Mouse (Mus musculus): ENCODE data around the gene Lpar3.
"Not testable (repeated sequence)": the region's sequence is repeated elsewhere in the genome, so short reads cannot be mapped to it uniquely, and the experiment has no call there.

The Lpar3 gene

GRCm38 (mm10) chr3:146220776-146221486 lies at the start of gene Lpar3:
TSS of gene Lpar3 (plus strand) at chr3:146220963.
- DNase-seq = peak; percentile 14 to 41

GRCm38 (mm10) chr3:146173030-146173429 lies 47.7 kb upstream of the Lpar3 start:
- DNase-seq = no peak

- DNase-seq = no peak
Measured at GRCm38 (mm10) chr3:146174215-146174614, 46.5 kb upstream of the Lpar3 start.

- no peak for DNase-seq
Measured at GRCm38 (mm10) chr3:146177295-146177694, 43.5 kb upstream of the Lpar3 start.

GRCm38 (mm10) chr3:146177748-146178582 lies 42.8 kb upstream of the Lpar3 start:
- DNase-seq = peak; percentile 79 to 91

- no peak for DNase-seq
Measured at GRCm38 (mm10) chr3:146180341-146180740, 40.4 kb upstream of the Lpar3 start.

- peak; percentile 19 to 52 for DNase-seq
Measured at GRCm38 (mm10) chr3:146180986-146181385, 39.8 kb upstream of the Lpar3 start.

GRCm38 (mm10) chr3:146184992-146185657 lies 35.6 kb upstream of the Lpar3 start:
- DNase-seq = peak; percentile 36 to 62

GRCm38 (mm10) chr3:146186033-146186432 lies 34.7 kb upstream of the Lpar3 start:
- DNase-seq = no peak

- peak in 1 of 2 experiments; percentile 9 for DNase-seq
Measured at GRCm38 (mm10) chr3:146189933-146190332, 30.8 kb upstream of the Lpar3 start.

GRCm38 (mm10) chr3:146192507-146192906 lies 28.3 kb upstream of the Lpar3 start:
- DNase-seq = no peak

- DNase-seq = no peak
Measured at GRCm38 (mm10) chr3:146195153-146195552, 25.6 kb upstream of the Lpar3 start.

- no peak for DNase-seq
Measured at GRCm38 (mm10) chr3:146196301-146196700, 24.5 kb upstream of the Lpar3 start.

GRCm38 (mm10) chr3:146196780-146197743 lies 23.7 kb upstream of the Lpar3 start:
- DNase-seq = no peak

GRCm38 (mm10) chr3:146197785-146198184 lies 23.0 kb upstream of the Lpar3 start:
- no peak for DNase-seq

- no peak for DNase-seq
Measured at GRCm38 (mm10) chr3:146198803-146199481, 21.8 kb upstream of the Lpar3 start.

GRCm38 (mm10) chr3:146199486-146199885 lies 21.3 kb upstream of the Lpar3 start:
- DNase-seq = no peak

GRCm38 (mm10) chr3:146204375-146204774 lies 16.4 kb upstream of the Lpar3 start:
- no peak for DNase-seq

- DNase-seq = no peak
Measured at GRCm38 (mm10) chr3:146205305-146205704, 15.5 kb upstream of the Lpar3 start.

- DNase-seq = no peak
Measured at GRCm38 (mm10) chr3:146206635-146207034, 14.1 kb upstream of the Lpar3 start.

- DNase-seq = no peak
Measured at GRCm38 (mm10) chr3:146207440-146207839, 13.3 kb upstream of the Lpar3 start.

GRCm38 (mm10) chr3:146209759-146210158 lies 11.0 kb upstream of the Lpar3 start:
- DNase-seq = not testable (repeated sequence)

Data from cerebellum, postnatal 25 days (tissue).